Mouse (Mus musculus) regulatory T cell (primary cell): ENCODE measurements around the gene Scaf8.

ENCODE experiments used
- in situ Hi-C: fragments of 300-600 bp; cut with MboI, MseI; formaldehyde crosslinking; loops from one replicate; pipeline ENCODE4 v1.15.1; 2025; ENCODE audit warnings: high pct_unique_total_duplicates

The Scaf8 gene

DNA sequence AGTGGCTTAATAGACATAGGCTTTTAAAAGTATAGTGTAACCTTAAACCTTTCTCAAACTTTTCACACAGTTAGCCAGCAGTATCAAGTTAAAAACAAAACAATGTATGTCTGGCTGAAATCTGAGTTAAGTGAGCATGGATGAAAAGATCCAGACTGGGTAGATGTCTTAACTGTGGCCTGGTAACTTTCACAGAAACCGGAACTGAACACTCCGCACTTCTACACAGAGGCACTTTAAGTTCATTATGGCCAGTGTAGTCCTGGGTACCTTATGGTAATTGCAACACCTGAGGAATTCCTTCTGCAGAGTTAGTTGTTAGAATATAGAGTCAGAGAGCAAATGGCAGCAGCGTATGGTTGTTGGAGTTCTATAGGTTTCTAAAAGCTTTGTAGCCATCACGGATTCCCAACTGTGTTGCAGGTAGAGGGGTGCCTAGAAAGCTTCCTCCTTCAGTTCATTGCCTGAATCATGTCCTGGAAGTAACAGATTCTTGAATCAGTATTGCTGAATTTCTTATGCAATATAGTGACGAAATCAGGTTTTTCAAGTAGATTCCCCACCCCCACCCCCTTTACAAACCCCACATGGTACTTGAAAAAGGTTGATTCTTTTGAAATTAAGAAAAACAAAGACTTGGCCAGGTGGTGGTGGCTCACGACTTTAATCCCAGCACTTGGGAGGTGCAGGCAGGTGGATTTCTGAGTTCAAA lies 92.9 kb downstream of the Scaf8 start:
- in situ Hi-C loops = no loop called here

DNA sequence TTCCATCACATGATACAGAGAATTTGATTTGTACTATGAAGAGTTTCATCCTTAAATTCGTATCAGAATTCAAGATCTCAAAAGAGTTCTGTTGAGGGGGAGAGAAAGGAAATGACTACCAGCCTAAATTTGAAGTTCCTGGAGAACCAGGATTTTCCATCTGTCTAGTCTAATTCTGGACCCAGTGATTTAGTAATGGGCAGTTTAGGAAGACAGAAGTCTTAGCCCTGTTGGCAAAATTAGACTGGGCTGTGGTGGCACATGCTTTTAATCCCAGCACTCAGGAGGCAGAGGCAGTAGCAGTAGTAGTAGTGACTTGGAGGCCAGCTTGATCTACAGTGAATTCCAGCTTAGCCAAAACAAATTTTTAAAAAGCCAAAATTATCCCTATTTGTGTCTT lies 93.7 kb downstream of the Scaf8 start:
- in situ Hi-C loops = no loop called here

DNA sequence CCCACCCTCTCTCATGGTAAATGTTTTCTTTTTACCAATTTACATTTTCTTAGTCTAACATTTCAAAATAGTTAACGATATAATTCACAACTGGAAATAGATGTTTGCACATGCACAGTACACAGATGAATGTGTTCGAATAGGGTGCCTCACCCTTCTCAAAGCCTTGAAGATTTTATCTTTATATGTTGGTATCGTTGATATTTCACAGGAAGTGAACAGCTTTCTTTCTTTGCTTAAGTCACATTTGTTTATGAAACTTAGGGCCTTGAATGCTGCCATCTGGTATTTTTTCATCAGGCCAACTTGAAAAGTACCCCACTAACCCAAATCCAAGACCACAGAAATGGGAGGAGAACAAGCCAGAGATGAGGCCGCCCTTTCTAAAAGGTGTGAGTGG lies 94.8 kb downstream of the Scaf8 start:
- in situ Hi-C loops = no loop called here

- in situ Hi-C loops = no loop called here
These were observed 95.4 kb downstream of the Scaf8 start for GRCm38 (mm10) chr17:3210134-3210533.

DNA sequence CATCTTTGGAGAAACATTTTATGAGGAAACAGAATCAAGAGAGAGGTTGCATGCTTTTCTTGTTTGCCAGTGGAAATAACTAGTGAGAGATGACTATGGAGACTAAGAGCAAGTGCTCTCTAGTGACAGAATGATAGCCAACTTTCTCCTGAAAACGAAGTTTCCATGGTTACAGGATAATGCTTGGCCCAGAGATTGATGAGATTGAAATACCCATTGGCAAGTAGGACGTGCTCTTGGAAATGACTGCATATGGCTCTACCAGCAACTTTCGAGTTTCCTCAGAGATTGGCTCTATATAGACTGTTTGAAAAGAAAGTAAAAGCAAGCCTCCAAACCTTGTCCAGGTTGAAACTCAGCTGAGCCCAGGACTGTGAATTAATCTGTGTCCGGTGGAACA lies 97.3 kb downstream of the Scaf8 start:
- in situ Hi-C loops = no loop called here

DNA sequence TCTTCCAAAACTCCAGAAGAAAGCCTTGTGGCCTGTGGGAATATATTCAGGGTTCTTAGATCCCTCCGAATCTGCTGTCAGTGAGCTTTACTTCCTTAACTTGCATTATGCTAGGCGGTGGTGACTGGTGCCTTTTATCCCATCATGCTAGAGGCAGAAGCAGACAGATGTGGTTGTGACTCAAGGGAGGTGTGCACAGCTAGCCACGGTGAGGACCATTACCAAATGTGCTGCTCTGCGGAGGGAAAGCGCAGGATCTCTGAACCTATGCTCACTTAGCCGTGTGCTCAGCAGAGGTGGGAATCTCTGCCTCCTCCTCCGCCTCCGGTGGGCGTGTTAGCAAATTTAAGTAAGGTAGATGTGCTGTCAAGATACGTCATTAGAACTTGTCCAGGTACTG lies 98.1 kb downstream of the Scaf8 start:
- in situ Hi-C loops = no loop called here

DNA sequence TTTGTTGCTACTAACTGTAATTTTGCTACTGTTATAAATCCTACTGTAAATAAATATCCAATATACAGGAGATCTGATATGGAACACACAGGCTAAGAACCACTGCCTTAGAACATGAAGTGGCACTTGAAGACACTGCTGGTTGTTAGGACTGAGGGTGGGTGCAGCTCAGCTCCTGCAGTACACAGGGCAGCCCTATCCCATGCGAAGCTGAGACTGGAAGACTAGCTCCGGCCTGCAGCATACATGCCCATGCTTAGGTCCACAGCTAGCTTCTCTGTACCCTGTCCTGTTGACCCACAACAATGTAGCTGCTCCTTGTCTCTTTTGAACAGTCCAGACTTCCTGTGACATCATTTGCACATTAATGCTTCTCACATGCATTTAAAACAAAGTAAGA lies 100.1 kb downstream of the Scaf8 start:
- in situ Hi-C loops = no loop called here

DNA sequence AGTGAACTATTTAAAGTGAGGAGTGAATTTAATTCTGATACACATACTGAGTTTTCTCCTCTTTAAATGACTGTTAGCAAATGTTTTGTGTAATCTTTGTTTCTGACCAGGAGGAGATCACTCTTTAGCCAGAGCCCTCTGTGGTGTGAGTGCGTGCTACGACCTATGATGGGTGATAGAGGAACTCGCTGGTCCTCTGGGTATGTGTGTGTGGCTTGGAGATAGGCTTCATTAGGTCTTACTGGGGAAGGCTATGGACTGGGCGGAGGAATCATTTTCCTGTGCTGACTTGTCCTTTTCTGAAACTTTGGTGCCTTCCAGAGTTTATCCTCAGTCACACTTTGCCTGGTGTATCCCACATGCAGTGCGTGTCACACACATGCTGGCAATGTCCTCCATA lies 102.3 kb downstream of the Scaf8 start:
- in situ Hi-C loops = no loop called here

- in situ Hi-C loops = no loop called here
These were observed 103.6 kb downstream of the Scaf8 start for GRCm38 (mm10) chr17:3218364-3218763.

DNA sequence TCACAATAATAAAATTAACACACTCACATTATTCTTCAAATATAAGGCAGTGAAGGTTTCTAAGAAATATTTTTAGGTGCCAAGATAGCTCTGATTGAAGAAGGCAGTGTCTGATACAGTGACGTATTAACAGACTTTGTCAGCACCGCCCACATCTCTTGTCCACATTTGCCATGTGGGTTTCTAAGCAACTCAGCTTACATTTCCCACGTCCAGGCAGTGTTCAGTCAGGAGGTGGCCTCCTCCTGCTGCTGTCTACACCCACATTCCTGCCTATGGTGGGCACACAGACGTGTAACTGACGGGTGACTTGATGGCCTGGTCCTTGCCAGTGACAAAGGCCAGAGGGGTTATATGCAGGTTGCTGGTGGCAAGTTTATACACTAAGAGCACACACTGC lies 104.1 kb downstream of the Scaf8 start:
- in situ Hi-C loops = no loop called here

DNA sequence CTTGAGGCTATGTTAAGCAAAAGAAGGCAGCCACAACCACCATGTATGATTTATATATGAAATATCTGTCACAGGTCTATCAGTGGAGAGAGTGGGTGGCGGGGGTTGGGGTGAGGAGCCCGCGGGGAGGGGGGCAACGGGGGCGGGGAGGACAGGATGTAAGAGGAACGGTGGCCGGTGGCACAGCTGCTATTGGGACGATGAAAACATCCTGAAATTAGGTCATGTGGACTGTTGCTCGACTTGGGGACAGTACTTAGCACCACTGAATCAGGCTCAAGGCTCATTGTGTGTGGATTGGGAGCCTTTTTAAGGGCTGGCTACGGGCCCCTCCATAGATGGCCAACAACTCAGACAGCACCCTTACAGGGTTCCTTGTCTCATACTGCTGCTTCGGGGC lies 105.4 kb downstream of the Scaf8 start:
- in situ Hi-C loops = loop anchor here (5.0 kb wide), 1 partner anchor 133 kb away; no protein-coding TSS in a partner anchor

DNA sequence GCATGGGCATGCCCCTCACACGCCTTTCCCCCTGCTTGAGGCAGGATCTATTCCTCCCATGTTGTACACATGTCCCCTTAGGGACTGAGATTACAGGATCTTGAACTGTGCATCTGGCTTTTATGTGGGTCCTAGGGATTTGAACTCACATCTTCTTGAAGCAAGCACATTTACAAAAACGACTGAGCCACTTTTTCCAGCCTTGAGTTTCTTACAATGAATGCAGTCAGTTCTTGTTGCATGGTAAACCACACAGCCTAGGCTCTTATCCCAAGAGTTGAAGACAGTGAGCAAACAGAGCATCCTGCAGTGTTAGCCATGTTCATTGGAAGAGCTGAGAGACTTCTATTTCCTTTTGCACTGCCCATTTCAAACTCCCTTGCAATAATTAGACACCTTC lies 108.3 kb downstream of the Scaf8 start:
- in situ Hi-C loops = loop anchor here (5.0 kb wide), 1 partner anchor 136 kb away; no protein-coding TSS in a partner anchor

GRCm38 (mm10) chr17:3223721-3224120 lies 108.9 kb downstream of the Scaf8 start:
- in situ Hi-C loops = loop anchor here (5.0 kb wide), 1 partner anchor 136 kb away; no protein-coding TSS in a partner anchor

DNA sequence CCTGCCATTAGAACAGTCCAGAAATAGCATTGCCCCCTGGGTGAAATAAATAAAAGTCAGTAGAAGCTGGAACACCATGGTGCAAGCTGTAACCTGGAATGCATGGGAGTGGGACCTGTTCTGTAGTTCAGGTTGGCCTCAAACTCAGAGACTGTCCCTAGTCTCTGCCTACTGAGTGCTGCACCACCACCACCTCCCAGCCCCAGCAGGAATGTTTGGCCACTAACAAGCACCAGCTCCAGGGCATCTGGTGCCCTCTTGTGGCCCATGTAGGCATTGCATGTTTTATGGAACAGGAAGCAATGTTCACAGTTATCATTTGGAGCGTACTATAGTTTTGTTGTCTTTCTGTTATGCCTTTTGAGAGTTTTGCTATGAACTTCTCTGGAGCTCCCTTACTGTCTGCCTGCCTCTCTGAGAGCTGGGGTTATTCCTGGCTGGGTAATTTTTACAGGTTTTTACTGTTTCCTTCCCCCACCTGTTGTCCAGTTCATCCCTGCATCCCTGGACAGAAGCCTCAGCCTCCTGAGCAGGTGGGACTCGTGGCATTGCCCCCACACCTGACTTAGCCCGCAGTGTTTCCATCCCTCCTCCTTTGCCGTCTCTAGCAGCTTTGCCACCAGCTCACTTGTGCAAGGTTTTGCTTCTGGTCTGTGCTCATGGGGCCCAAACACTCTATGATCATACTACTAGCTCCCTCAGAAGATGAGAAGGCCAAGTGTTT lies 109.8 kb downstream of the Scaf8 start:
- in situ Hi-C loops = loop anchor here (5.0 kb wide), 1 partner anchor 137 kb away; no protein-coding TSS in a partner anchor

- in situ Hi-C loops = no loop called here
These were observed 115.6 kb downstream of the Scaf8 start for GRCm38 (mm10) chr17:3230231-3231000.

DNA sequence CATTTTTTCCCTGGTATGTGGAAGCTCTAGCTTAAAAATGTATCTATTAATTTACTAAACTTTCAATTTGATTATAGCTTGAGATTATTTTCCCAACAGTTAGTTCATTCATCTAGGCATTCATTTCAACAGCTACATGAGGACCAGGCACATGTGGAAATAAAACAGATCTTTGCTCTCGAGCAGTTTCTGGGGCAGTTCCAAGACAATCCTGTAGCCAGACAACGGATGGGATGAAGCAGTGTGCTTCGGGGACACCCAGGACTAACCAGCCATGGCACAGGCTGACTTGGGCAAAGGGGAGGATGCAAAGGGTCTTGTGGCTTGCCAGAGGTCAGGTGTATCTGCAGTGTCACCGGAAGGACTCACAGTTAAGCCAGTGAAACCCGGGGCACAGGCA lies 117.9 kb downstream of the Scaf8 start:
- in situ Hi-C loops = no loop called here

- in situ Hi-C loops = no loop called here
These were observed 128.9 kb downstream of the Scaf8 start for GRCm38 (mm10) chr17:3243672-3244071.

- in situ Hi-C loops = no loop called here
These were observed 130.3 kb downstream of the Scaf8 start for GRCm38 (mm10) chr17:3244881-3245739.

DNA sequence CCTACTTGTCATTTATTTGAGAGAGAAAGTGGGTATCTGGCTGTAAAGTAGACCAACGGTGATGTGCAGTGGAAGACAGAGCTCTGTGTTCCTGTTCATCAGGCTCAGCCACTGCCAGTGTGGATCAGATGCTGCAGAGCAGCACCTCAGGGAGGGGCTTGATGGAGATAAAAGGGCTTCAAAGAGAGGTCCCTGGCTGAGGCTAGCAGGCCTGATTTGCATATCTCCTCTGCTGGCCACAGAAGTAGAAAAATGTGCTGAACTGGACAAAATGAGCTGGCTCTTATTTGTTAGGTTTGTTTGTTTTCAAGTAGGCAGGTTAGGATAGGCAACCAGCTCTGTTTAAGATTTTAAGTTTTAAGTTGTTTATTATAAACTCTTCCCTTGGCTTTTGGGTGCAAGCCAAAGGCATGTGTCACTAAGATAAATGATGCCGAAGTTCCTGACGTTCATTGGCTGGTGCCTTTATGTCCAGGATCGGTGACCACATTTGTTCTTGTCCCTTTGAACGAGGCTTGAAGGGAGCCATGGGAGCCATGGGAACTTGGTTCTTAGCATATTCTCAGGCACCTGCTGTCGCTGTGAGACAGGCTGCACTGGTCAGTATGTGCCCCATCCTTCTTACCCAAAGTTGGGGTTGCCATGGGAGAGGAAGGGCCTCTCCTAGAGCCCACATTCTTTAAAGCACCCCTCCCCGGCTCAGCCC lies 132.0 kb downstream of the Scaf8 start:
- in situ Hi-C loops = no loop called here
